Mouse (Mus musculus): ENCODE results near the gene Slc38a6. TPM values are rescaled to one million over a fixed set of nuclear protein-coding genes. Genes with fewer than 3 reads are reported as not detected.
A peak's percentile ranks its signal among the peaks of the same experiment; 100 is the strongest.

Gene Slc38a6
- total RNA-seq, 4 experiments from 2014 or later, result 7.5 to 16.0 (median 12.6) TPM

DNA sequence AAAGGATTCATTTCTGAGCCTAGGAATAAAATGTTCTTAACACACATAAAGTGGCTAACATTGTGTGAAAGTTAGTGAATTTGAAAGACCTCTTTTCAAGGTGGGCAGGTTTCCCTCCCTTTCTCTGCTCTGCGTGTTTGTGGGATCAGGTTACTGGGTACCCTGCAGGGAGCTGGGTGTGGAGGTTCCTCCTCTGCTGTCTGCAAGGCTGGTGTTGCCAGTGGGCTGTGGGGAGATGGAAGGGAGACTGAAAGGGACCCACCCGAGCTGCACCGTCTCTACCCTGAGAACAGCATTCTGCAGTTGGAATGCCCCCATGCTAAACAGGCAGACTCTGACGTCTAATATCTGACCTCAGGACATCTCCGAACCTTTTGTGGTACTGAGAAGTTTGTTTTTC is 70.7 kb downstream of the Slc38a6 start:
- no peak for DNase-seq

DNA sequence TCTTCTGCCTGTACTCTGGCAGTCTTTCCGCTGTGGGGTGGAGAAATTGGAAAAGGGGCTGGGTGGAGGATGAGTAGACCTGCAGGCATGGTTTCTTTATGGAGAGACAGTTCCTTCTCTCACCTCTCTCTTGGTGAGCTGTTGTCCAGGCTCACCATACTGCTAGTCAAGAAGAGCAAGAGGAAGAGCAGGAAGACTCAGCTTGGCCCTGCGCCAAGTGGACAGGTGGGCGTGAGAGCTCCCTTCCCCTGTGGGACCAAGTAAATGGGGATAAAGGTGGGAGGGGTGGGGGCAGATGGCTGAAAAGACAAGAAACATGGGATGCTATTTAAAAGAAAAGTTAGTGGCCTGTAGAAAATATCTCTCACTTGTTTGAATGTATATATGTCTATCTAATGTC is 71.2 kb downstream of the Slc38a6 start:
- DNase-seq, result no peak

DNA sequence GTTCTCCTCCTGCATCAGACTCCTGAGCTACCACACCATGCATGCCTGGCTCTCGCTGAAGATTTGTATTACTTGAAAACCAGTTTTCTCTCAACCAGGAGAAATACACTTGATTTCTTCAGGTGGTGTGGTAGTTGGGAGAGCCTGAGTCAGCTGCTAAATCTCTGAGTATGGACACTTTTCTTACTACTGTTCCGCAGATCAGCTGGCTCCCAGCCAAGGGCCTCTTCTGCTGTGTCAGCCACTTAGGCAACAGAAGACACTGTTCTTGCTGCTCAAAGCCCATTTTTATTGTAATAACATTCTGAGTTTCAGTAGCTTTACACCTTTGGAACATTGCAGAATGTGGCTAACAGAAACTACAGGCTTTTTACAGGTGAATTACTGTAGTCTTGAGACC is 72.1 kb downstream of the Slc38a6 start:
- DNase-seq, result no peak

DNA sequence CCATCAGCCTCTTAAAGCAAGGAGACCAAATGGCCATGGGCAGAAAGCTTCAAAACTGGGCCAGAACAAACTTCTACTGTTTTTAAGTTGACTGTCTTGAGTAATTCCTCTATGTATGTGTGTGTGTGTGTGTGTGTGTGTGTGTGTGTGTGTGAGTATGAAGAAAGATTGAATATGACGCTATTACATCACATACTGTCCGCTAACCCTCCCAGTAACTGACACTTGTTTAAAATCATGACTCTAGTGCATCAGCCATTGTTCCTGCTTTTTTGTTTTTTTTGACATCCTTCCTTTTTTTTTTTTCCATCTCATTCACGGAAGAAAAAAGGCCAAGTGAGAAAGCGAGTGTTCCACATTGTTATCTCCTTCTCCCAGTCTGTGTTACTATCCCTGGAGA is 72.9 kb downstream of the Slc38a6 start:
- DNase-seq, result no peak

DNA sequence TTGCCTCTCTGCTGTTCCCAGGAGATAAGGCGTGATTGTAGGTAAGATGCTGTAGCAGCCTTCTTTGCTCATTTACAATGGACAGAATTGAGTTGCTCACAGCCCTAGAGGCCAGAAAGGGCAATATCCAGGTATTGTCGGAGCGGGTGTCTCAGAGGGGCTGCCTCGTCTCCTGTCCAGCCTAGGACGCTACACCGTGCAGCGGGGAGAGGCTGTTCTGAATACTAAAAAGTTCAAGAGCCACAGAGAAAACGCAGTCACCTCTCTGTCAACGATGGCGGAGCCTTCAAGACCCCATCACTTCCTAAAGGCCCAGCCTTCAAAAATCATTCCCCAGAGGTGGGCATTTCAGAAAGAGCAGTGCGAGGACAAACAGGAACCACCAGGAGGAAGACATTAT is 74.6 kb downstream of the Slc38a6 start:
- DNase-seq, result no peak

DNA sequence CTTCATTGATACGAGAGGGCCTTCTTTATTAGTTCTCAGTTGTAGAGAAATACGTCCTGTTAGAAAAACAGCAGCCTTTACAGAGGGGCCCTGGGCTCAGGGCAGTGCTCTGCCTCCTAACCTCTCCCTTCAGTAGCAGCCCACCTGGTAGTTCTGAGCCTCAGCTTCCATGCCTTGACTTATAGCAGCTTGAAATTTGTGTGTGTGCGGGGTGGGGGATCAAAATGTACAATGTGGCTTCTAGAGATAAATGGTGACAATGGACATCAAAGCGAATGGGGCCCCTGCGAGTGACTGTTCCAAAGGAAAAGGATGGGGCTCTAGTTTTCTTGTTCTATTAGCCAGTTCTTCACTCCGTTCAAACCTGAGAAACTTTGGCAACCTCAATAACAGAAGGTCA is 76.8 kb downstream of the Slc38a6 start:
- no peak for DNase-seq

DNA sequence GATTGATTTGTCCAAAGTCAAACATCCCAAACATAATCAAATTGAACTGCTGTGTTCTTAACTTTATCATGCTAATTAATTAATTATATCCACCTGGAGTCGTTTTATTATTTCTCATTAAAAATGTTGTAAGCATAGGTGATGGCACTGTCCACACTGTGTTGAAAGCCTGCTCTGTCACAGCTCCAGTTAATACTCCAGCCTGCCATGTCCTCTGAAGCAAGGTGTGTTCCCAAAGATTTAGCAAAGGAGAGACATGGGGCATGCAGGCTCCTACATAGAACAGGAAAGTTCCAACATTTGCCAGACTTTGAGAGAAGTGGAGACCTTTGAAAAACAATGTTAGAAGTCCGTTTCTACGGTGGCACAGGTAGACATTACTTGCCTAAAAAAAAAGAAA is 77.4 kb downstream of the Slc38a6 start:
- DNase-seq, result no peak

DNA sequence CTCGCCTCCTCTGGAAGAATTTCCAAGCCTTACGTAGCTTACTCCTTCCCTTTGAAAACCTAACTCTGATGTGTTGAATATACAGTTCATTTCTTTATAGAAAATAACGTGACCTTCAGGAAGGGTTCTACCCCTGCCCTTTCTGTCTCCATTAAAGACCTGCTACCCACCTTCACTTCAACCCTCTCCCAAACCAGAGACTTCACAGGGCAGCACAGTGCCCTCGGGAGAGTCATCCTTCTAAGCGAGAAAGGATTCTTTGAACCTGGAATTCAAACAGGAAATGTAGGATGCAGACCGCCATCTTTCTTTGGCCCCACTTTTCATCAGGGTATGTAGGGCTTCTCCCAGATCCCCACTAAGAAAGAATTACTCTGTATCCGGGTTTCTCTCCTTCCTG is 80.0 kb downstream of the Slc38a6 start:
- DNase-seq, result no peak

DNA sequence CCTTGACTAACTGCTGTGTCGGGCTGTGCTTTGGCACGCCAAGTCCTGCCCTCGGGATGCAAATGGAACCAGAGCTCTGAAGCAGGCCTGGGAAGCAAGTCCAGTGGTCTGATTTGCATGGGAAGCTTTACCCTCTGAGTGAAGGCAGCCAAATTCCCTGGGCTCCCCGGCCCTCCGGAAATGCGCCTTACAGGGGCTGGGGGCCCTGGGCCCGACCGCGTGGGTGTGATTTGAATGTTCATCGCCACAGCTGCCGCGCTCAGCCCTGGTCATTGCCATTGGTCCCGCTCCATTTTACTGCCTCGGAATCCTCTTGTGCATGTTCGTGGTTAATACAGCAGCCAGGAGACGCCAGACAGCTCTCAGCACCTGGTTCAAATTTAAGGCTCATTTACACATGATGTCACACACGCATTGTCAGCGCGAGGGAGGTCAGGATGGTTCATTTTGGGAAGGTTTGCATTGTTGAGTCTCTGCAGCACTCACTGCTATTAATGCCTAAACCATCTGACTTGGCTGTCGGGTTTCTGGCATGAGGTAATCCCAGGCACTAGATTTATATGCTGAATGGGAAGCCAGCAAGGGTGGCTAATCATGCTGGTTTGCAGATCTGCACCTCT is 81.0 kb downstream of the Slc38a6 start:
- no peak for DNase-seq

DNA sequence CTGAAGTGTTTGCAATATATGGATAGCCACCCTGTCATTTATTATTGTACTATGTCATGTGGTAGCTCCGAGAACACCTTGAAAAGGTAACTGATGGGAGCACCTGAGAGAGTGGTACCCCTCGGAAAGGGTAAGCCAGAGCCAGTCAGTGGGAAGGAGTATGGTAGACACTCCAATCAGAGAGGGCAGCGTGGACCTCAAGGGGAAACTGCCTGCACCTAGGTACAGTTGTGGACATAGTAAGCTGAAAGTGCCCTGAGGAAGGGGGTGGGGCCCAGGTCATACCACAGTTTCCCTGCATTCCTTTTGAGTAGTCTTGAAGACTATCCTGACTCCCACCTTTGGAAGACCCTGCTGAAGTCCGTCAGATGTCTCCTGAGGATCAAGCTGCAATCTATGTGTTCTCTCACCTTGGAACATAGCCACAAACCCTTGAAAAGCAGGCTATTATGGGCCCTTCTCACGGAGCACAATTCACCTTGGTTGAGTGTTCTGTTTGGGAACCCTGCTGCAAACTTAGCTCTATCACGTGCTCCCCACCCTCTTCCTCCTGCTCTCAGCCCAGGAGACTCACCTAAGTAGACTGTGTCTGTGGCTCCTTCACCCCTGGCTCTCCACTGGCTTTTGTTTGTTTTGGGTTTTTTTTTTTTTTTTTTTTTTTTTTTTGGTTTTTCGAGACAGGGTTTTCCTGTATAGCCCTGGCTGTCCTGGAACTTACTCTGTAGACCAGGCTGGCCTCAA is 82.5 kb downstream of the Slc38a6 start:
- DNase-seq, result no peak

DNA sequence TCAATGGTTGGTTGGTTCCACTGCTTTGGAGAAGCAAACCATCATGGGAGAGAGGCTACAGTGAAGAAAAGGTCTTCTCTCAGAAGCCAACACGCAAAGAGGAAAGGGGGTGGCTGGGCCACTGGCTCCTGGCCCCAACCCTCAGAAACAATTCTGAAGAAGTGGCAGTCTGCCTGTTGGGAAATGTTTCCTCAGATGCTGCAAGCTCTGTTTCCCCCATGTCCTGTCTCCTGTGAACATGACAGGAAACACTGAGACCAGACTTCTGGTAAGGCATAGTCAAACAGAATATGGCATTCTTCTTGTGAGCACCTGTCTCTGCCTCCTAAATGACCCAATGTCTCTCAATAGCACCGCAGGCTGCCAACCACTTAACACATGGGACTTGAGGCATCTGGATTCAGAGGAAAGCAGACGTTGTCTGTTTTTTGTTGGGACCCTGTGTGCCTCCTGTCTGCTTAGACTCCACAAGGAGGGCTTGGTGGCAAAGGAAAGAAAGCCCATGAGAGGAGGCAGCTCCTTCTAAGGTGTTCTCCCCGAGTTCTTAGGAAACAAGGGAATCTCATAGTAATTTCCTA is 83.9 kb downstream of the Slc38a6 start:
- DNase-seq, result no peak

DNA sequence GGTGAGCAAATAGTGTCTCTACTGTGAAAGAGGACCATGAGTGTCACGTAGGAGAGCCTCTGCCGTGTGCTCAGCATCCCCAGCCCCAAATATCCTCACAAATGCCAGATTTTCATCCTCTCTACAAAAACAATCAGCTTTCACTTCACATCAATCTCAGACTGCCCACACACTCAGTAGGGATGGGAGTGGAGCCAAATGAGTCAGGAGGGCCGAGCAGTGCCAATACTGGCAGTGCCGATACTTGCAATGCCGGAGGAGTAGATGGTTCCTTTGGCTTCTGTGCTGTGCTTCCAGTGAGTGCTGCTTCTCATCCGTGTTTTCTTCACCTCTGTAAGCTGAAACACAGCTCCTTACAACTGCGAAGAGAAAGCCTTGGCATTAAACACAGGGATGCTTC is 84.6 kb downstream of the Slc38a6 start:
- peak; percentile 24 for DNase-seq

DNA sequence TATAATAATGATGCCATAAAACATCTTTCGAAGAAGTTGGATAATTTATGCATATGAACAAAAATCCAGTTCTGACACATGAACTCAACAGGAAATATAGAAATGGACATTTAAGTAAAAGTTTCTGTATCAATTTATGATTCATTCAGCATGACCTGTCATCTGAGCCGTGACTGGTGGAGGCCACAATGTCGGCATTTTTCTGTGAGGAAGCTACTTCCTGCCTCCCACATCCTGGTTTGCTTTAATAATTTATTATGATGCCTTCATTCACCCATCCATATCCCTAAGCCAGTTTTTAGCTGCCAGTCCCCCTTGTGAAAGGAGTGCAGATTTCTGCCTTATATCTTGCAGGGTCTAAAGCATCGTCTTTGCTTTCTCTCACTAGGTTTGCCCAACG is 91.4 kb downstream of the Slc38a6 start:
- no peak for DNase-seq

DNA sequence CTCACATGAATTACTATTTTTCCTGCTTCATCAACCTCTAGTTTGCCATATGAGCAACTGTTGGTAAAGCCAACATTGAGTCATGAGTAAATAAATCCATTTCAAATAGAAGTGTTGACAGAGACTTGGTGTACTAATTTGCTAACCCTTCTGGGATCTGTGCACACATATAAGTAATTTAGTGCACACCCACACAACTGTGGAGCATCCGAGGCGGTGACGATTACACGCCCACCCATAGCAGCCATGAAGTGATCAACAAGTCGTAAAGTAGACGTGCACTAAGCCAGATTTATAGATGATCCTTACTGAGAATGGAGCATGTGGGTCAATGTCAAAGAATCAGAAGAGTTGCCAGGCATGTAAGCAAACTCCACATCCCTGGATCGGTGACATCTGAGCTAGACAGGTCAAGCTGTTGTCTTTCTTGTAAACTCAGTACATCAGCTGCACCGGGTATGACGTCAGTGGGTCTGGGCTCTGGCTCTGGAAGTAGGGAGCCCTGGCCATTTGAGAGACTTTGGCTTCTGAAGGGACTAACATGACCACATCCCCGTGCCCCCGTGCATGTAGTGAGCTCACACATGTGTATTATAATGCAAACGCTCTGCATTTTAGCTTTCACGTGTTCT is 92.3 kb downstream of the Slc38a6 start:
- DNase-seq, result no peak

DNA sequence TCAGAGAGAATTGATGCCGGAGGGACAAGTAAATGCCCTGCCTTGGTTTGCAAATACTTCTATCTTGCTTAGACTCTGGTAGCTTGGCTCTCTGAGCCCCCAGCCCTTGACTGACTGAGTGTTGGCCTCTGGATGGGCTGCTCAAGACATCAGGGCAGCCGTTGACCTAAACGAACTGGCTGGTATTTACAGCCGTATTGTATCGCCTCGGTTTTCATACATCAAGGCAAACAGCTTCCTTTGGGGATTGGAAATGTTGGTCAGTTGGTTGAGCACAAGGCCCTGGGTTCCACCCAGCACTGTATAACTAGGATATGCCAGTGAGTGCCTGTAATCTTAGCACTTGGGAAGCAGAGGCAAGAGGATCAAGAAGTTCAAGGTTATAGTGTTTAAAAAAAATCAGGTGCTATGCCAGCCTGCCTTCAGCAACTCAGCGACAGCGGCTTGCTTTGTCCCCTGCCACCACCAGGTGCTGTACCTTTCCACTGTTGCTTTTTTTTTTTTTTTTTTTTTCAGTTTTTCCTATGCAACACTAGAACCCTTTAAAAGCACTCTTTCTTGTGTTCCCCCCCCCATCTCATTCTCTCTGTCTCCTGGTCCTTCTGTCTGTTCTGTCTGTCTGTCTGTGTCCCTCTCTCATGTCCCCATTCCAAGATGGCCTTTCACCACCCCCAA is 94.2 kb downstream of the Slc38a6 start:
- DNase-seq, result no peak

DNA sequence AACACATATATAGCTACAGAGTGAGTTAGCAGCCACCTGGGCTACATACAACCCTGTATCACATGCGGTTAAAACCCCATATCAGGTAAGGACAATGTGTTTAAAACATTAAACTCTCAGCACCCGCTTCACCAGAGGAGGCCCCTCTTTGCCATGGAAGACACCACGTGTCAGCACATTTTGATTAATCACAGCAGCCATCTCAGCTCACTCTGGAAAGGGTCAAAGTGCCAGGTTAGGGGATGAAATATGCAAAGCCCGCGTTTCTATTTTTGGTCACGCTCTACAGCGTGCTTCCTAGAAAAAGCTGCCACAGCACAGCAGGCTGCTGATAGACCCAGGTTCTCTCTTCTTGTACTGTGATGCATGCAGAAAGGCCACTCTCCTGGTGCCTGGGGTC is 94.9 kb downstream of the Slc38a6 start:
- DNase-seq, result no peak

DNA sequence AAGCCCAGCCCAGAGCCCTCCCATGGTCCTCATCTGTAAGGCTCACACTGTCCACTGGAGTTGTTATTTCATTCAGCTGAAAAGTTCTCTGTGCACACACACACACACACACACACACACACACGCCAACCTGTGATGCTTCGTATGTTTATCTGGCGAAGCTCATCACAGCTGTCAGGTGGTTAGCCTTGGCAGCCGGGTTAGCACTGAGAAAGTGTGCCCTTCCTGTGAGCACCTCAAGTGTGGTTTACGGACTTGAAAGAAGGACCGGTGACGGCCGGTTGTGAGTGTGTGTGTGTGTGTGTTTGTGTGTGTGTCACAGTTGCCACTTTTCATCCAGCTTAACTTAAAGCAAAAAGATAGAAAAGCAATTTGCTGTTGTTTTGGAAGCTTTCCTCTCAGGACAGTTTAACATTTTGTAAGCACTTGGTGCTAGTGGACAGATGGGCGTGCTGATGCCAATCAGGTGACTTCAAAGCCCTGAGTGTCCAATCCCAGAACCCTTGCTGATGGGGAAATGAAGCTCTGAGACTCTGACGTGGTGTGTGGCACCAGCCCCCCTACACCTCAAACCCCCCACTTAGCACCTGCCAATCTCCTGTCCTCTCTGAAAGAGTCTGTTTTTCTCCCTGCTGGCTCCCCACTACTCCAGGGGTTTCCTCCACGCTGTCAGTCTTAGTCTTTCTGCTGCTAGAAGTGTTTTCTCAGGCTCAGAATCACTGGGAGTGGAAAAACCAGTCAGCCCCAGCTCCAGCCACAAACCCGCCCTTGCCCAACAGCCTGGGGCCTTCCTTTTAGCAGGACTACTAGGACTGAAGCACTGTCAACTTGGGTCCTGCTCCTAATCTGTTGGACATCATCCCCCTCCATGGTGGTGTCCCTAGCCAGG is 96.0 kb downstream of the Slc38a6 start:
- no peak for DNase-seq

DNA sequence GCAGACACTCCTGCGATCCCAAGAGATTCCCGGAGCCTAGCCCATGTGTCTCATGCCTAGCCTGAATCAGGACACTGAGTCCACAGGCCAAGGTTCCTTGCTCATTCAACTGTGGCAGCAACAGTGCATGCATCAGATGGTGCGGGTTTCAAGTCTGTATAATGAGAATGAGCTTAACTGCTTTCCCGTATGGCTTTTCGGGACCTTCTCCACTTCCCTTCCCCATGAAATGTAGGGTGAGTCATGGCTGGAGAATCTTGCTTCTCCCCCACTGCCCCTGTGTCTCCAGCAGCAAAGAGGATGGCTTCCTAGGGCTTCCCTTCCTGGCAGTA is 96.6 kb downstream of the Slc38a6 start:
- DNase-seq, result no peak

DNA sequence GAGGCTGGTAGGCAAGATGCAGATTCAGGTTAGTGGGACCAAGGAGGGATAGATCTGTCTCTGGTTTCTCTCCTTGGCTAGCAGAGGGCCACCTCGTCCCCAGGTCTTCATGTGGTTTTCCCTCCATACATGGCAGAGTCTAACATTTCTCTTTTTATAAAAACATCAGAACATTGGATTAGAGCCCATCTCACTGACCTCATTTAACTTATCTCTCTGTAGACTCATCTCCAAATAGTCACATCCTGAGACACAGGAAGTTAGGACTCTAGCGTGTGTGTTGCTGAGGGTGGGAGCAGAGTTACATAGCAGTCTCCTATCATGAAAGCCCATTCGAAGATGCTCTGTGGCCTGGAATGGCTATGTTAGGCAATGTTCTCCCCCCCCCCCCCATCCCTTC is 97.3 kb downstream of the Slc38a6 start:
- DNase-seq, result no peak

DNA sequence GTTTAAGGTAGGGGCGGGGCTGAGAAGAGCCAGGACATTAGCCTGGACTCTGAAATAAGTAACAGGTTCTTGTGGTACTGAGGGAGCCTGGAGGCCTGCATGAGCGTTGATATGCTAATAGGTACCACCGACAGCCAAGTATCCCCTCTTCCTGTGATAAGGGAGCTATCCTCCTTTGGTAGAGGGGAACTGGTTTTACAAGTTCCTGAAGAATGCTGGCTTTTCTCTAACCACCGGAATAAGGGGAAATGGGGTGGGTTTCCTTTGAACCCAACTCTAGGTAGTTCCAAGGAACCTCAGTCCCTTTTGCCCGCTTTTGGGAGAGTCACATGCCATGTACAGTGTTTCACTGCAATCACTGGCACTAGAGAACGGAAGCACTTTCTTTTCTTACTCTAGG is 98.2 kb downstream of the Slc38a6 start:
- DNase-seq, result no peak

DNA sequence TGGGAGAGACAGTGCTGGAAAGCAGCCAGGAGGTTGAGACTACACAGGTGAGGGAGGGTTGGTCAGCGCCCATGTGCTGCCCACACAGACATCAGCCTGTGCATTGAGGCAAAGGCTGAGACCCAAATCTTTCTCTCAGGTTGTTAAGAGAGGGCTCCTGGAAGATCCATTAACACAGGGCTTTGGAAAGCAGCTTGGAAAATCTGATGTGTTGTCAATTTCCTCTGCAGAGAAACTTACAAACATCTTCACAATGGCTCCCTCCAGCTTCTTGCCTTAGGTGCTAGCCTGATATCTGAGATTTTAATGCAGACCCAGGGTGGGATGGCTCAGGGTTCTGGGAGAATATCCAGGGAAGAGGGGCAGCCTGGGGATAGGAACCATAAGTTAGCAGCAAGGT is 105.9 kb downstream of the Slc38a6 start:
- DNase-seq, result no peak

DNA sequence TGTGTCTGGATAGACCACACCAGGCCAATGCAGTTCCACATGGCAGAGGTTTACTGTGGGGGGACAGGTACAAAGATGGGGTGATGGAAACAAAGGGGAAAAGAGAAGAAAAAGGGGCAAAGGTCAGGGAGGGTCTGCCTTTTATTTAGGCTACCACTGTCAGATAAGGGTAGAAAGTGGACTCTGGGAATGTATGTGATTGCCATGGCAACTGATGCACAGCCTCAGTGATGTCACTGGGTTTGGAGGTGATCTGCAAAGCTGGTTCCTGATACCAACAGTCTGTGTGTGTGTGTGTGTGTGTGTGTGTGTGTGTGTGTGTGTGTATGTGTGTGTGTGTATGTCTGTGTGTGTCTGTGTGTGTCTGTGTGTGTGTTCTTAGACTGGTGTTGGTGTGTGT is 106.4 kb downstream of the Slc38a6 start:
- DNase-seq, result no peak
